In the genomic region with DNA sequence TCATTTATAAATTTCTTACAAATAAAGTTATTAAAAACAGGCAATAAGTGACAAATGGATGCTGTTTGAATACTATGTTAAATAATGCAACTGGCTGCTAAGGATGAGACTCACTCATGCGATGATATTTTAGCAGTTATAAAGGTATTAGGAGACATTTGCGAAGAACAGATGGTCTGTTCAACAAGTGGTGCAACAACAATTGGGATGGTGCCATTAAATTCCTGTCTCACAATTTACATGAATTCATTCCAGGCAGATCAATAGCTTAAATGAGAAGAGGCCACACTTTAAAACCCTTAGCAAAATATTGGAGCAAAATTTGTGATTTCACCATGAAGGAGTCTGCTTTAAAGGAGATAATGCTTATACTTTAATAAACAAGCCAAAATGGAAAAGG, we compare ENCODE assay signal across 25 mouse cellular contexts.
DNase-seq lines count a peak whose midpoint lies in the region; ATAC-seq and TF ChIP-seq lines count a peak whose summit lies in the region.
"Had no signal": no experiment of that assay in that cellular context is flagged by ENCODE, and none has a peak within 500 bp of the region (broad histone marks: within the 10 kb centered on the region; RNA-seq: fewer than 3 reads in every experiment).

No protein-coding gene starts in this region.

- no peak overlapping the region for H3K4me3 ChIP-seq in hindbrain, postnatal 0 days (ENCODE audit: low read length)
- no peak overlapping the region for H3K4me3 ChIP-seq in hindbrain, embryonic 13.5 days
- H3K4me3 ChIP-seq: heart, embryonic 10.5 days; heart, embryonic 15.5 days; hindbrain, embryonic 12.5 days; limb, embryonic 12.5 days; liver, embryonic 15.5 days; midbrain, embryonic 15.5 days had no signal

- H3K9ac ChIP-seq in hindbrain, postnatal 0 days (replicated peaks; ENCODE audit: low read length): no peak overlapping the region
- H3K9ac ChIP-seq in hindbrain, embryonic 13.5 days: no peak overlapping the region
- H3K9ac ChIP-seq: heart, embryonic 15.5 days; hindbrain, embryonic 12.5 days; limb, embryonic 12.5 days; liver, embryonic 15.5 days; lung, embryonic 14.5 days; midbrain, embryonic 15.5 days had no signal

- 75% methylated on average over 2 of the region's 2 CpGs for WGBS in hindbrain, postnatal 0 days
- 91% methylated on average over 2 of the region's 2 CpGs for WGBS in hindbrain, embryonic 13.5 days

- H3K9me3 ChIP-seq in hindbrain, postnatal 0 days (ENCODE audit: low read length): no peaks in the 10 kb centered on the region
- no peaks in the 10 kb centered on the region for H3K9me3 ChIP-seq in hindbrain, embryonic 13.5 days
- H3K9me3 ChIP-seq: G1E; heart, embryonic 10.5 days; heart, embryonic 15.5 days; hindbrain, embryonic 12.5 days; limb, embryonic 12.5 days; liver, embryonic 15.5 days; midbrain, embryonic 15.5 days had no signal

- no peak overlapping the region for H3K4me2 ChIP-seq in hindbrain, postnatal 0 days (ENCODE audit: low read depth, low read length)
- H3K4me2 ChIP-seq in hindbrain, embryonic 13.5 days: no peak overlapping the region
- H3K4me2 ChIP-seq: heart, embryonic 15.5 days; hindbrain, embryonic 12.5 days; limb, embryonic 12.5 days; liver, embryonic 15.5 days; lung, embryonic 14.5 days; midbrain, embryonic 15.5 days had no signal

- no peak for ATAC-seq in hindbrain, postnatal 0 days
- no peak for ATAC-seq in hindbrain, embryonic 13.5 days (ENCODE audit: low FRiP score)
- ATAC-seq: forebrain, embryonic 16.5 days; intestine, postnatal 0 days; midbrain, embryonic 15.5 days had no signal

- no peak for TF ChIP-seq CTCF in hindbrain, postnatal 0 days (IDR thresholded peaks at IDR 0.05; ENCODE audit: low read depth)

- H3K27ac ChIP-seq in hindbrain, postnatal 0 days: no peak overlapping the region
- no peak overlapping the region for H3K27ac ChIP-seq in hindbrain, embryonic 13.5 days
- H3K27ac ChIP-seq: heart, embryonic 10.5 days; heart, embryonic 15.5 days; hindbrain, embryonic 12.5 days; limb, embryonic 12.5 days; liver, embryonic 15.5 days; midbrain, embryonic 15.5 days had no signal

- H3K4me1 ChIP-seq in hindbrain, postnatal 0 days (ENCODE audit: insufficient read depth, low read length): no peaks in the 10 kb centered on the region
- no peaks in the 10 kb centered on the region for H3K4me1 ChIP-seq in hindbrain, embryonic 13.5 days (replicated peaks)
- H3K4me1 ChIP-seq: heart, embryonic 10.5 days; heart, embryonic 15.5 days; hindbrain, embryonic 12.5 days; limb, embryonic 12.5 days; liver, embryonic 15.5 days; midbrain, embryonic 15.5 days had no signal

- no peaks in the 10 kb centered on the region for H3K36me3 ChIP-seq in hindbrain, postnatal 0 days (ENCODE audit: insufficient read depth, low read length)
- H3K36me3 ChIP-seq in hindbrain, embryonic 13.5 days: no peaks in the 10 kb centered on the region
- H3K36me3 ChIP-seq: G1E; heart, embryonic 10.5 days; heart, embryonic 15.5 days; hindbrain, embryonic 12.5 days; limb, embryonic 12.5 days; liver, embryonic 15.5 days; midbrain, embryonic 15.5 days had no signal

- peak; percentile 3 for DNase-seq in cerebellum, adult 9-10 months
- DNase-seq in cerebellum, postnatal 4 days (ENCODE audit: low spot score in 2 of 2): no peak
- peak; percentile 26 for DNase-seq in hindbrain, postnatal 0 days (ENCODE audit: low spot score)
- peak; percentile 44 to 80 for DNase-seq in layer of hippocampus, adult 18-20 months (ENCODE audit: low spot score in 2 of 2)
- DNase-seq in layer of hippocampus, postnatal 36 days: peak; percentile 4 to 26
- no peak for DNase-seq in spleen, postnatal 36 days (ENCODE audit: low spot score in 2 of 2)
- DNase-seq: adrenal gland, adult 8-10 months; cerebellum, adult 18-20 months; kidney, adult 9 months; kidney, postnatal 10 days; lung, embryonic 14.5 days; lung, postnatal 14 days; right cerebral cortex, postnatal 4 days; thymus, adult 2 months; thymus, postnatal 36 days had no signal

- no peaks in the 10 kb centered on the region for H3K27me3 ChIP-seq in hindbrain, postnatal 0 days (ENCODE audit: insufficient read depth, low read length)
- no peaks in the 10 kb centered on the region for H3K27me3 ChIP-seq in hindbrain, embryonic 13.5 days
- H3K27me3 ChIP-seq: heart, embryonic 15.5 days; hindbrain, embryonic 12.5 days; limb, embryonic 12.5 days; liver, embryonic 15.5 days; midbrain, embryonic 15.5 days had no signal

Comparison
In these comparisons a context has a peak if more than half of its experiments do, and no peak if none do; other contexts are left out.
1. DNase-seq: peak in cerebellum, adult 9-10 months (single experiment), hindbrain, postnatal 0 days (single experiment), layer of hippocampus, adult 18-20 months (2 of 2) and layer of hippocampus, postnatal 36 days (2 of 2); none in cerebellum, postnatal 4 days (0 of 2) and spleen, postnatal 36 days (0 of 2).